Mouse (Mus musculus): Measurements from ENCODE around the gene Anapc7.

DNA sequence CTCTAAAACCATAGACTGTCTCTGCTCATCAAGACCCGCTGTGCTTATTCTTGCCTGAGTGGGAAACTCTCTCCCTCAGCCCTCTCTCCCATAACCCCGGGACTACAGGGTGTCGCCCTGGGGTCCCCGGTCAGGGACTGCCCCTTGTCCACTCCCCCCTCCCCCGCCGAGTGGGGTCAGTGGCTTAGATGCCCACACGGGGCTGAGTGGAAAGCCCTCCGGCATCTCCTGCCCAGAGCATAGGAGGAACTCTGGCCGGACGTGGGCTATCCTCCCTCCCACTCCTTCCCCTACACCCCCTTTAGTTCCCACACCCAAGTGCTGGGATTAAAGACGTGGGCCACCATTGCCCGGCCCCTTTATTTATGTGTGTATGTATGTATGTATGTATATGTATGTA, 6.0 kb upstream of the Anapc7 start:
- no peak for TF ChIP-seq CTCF (IDR thresholded peaks at IDR 0.05)
- TF ChIP-seq EP300 (IDR thresholded peaks at IDR 0.05), result no peak
